Mouse (Mus musculus) lung, postnatal 4 days (tissue): Measurements from ENCODE around the gene Arhgef18.
A peak's percentile ranks its signal among the peaks of the same experiment; 100 is the strongest.

ENCODE experiments used
- DNase-seq, 2 experiments: peaks; one replicate each; pipeline ENCODE4 v3.0.0; 2021

Gene Arhgef18

GRCm38 (mm10) chr8:3464309-3464708, 71.5 kb downstream of the Arhgef18 start:
- peak in 1 of 2 experiments; percentile 60 for DNase-seq

GRCm38 (mm10) chr8:3467006-3467885, 74.4 kb downstream of the Arhgef18 start, which contains the start of gene Pex11g:
TSS of gene Pex11g (minus strand) at chr8:3467680.
- peak; percentile 98 to 99 for DNase-seq

GRCm38 (mm10) chr8:3467886-3468545, 75.2 kb downstream of the Arhgef18 start:
- DNase-seq: no peak

- no peak for DNase-seq
These were observed 76.0 kb downstream of the Arhgef18 start for GRCm38 (mm10) chr8:3468838-3469237.

- DNase-seq: no peak
These were observed 77.8 kb downstream of the Arhgef18 start, which contains the start of gene Tex45 for GRCm38 (mm10) chr8:3470562-3470961. TSS of gene Tex45 (plus strand) at chr8:3470862.

- DNase-seq: no peak
These were observed 83.1 kb downstream of the Arhgef18 start for GRCm38 (mm10) chr8:3475715-3476429.

GRCm38 (mm10) chr8:3480221-3480785, 87.5 kb downstream of the Arhgef18 start:
- no peak for DNase-seq

GRCm38 (mm10) chr8:3481605-3482004, 88.8 kb downstream of the Arhgef18 start:
- DNase-seq: peak in 1 of 2 experiments; percentile 41

GRCm38 (mm10) chr8:3482240-3482740, 89.5 kb downstream of the Arhgef18 start:
- no peak for DNase-seq

- peak; percentile 49 to 66 for DNase-seq
These were observed 90.7 kb downstream of the Arhgef18 start for GRCm38 (mm10) chr8:3483546-3483945.

- no peak for DNase-seq
These were observed 92.4 kb downstream of the Arhgef18 start for GRCm38 (mm10) chr8:3485192-3485591.

GRCm38 (mm10) chr8:3492901-3493844, 100.4 kb downstream of the Arhgef18 start, which contains the start of gene Zfp358:
TSS of gene Zfp358 (plus strand) at chr8:3493138.
- DNase-seq: peak; percentile 83 to 91

- DNase-seq: no peak
These were observed 101.0 kb downstream of the Arhgef18 start for GRCm38 (mm10) chr8:3493845-3494208.

GRCm38 (mm10) chr8:3495578-3496427, 103.0 kb downstream of the Arhgef18 start:
- DNase-seq: peak in 1 of 2 experiments; percentile 28

GRCm38 (mm10) chr8:3496428-3496748, 103.6 kb downstream of the Arhgef18 start:
- no peak for DNase-seq

- DNase-seq: no peak
These were observed 105.8 kb downstream of the Arhgef18 start for GRCm38 (mm10) chr8:3498583-3498982.

GRCm38 (mm10) chr8:3499751-3500150, 106.9 kb downstream of the Arhgef18 start:
- no peak for DNase-seq

- peak; percentile 99 for DNase-seq
These were observed 107.7 kb downstream of the Arhgef18 start, which contains the start of gene Mcoln1 for GRCm38 (mm10) chr8:3500235-3501090. TSS of gene Mcoln1 (plus strand) at chr8:3500457.

GRCm38 (mm10) chr8:3502217-3502616, 109.4 kb downstream of the Arhgef18 start:
- DNase-seq: no peak
